Mouse (Mus musculus) Patski (cell line): ENCODE measurements around the gene Nrl. TPM values are rescaled to one million over a fixed set of nuclear protein-coding genes. Genes with fewer than 3 reads are reported as not detected.

Source experiments
- ATAC-seq: fragments of 100-300 bp; one replicate; pipeline ENCODE4 v1.8.0; 2021
- CTCF ChIA-PET: fragments of 350-600 bp; sonication (Branson Sonifier 250); formaldehyde crosslinking; loops from one replicate; lab custom pipeline; 2022; ENCODE audit warnings: inconsistent platforms; lab: Charles Lee
- POLR2A ChIA-PET: fragments of 350-600 bp; sonication (Branson Sonifier 250); formaldehyde crosslinking; loops from one replicate; lab custom pipeline; 2022; ENCODE audit warnings: antibody characterized with exemption, inconsistent platforms; lab: Charles Lee
- DNase-seq: peaks from one replicate; pipeline ENCODE4 v3.0.0-alpha.2; 2011; ENCODE audit warnings: low read depth, low spot score
- H3K27me3 ChIP-seq: fragments of 371-371 bp; one replicate; pipeline ENCODE4 v1.5.1; 2021
- CTCF ChIP-seq: fragments of 100-300 bp; IDR thresholded peaks from one replicate; pipeline ENCODE4 v1.5.1; 2021
- in situ Hi-C: fragments of 300-500 bp; cut with MboI; formaldehyde crosslinking; loops from 3 replicates; pipeline ENCODE4 v1.11.1; 2018; ENCODE audit warnings: low pct_unique_long_range_greater_than_20kb, mixed read lengths
- polyA plus RNA-seq: library from polyadenylated mRNA; unstranded; gene quantifications from one replicate; pipeline ENCODE4 v1.2.3, GENCODE M21; 2021

Nrl gene
- not detected for polyA plus RNA-seq

DNA sequence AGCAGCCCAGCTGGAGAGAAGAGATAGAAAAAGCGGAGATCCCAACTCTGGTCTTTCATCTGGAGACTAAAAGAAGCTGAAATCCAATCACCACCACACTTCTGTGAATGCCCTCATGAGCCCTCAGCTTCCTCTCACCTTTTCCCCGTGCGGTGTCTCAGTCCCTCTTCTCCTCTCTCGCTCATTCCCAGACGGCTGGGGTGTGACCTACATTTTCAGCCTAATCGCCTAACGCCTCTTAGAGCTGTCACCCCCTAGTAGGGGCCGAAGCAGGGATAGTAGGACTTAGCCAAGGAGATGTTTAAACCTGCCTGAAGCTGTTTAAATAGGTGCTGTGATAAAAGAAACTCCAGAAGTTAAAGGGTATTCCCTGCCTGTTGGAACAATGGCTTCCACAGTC lies at the start of gene Nrl:
TSS of gene Nrl (minus strand) at position 197 of the 400 bp plus-strand sequence.
- TF ChIP-seq CTCF, result no peak
- in situ Hi-C loops, result no loop called here
- DNase-seq (no peak), ATAC-seq (no peak)
- ChIA-PET CTCF (interaction anchor here (1.1 to 1.8 kb wide), 2 partner anchors 9 to 28 kb away, joined by 4 read pairs; no protein-coding TSS in a partner anchor), POLR2A (no interaction called here)
- H3K27me3 ChIP-seq, result peaks cover 48% of the 10 kb centered on the region

DNA sequence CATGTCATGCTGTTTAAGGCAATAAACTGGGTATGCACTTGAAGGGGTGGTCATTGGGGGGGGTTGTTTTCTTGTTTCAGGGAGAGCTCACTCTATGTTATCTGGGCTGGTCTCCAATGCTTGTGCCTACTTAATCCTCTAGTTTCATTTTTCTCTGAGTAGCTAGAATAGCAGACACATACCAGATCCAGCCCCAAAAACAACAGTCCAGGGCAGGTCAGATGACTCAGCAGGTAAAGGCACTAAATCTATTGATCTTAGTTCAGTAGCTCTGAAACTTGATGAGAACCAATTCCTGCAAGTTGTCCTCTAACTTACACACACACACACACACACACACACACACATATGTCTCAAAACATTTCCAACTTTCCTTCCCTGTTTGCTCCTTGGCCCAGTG lies 47.0 kb upstream of the Nrl start:
- in situ Hi-C loops, result no loop called here
- DNase-seq (no peak), ATAC-seq (no peak)
- ChIA-PET POLR2A (interaction anchor here (0.8 to 1.5 kb wide), 2 partner anchors 10 to 18 kb away, joined by 3 read pairs; no protein-coding TSS in a partner anchor), CTCF (interaction anchor here (0.8 kb wide), 1 partner anchor 14 kb away, joined by 3 read pairs; no protein-coding TSS in a partner anchor)
- no peak for TF ChIP-seq CTCF
- no peaks in the 10 kb centered on the region for H3K27me3 ChIP-seq

DNA sequence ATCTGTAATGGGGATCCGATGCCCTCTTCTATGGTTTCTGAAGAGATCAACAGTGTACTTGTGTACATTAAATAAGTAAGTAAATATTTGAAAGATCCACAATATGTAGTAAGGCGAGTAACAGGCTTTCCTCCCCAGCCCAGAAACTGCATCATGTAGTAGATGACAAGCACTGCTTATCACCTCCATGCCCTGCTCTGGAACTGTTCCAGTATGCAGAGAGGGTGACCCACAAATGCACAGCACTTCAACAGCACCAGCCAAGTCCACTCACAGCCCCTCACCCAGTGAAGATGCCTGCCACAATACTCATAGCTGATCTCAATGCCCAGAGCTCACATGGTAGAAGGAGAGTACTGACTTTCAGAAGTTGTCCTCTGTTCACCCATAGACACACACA lies 45.8 kb upstream of the Nrl start:
- DNase-seq, result no peak
- in situ Hi-C loops, result no loop called here

DNA sequence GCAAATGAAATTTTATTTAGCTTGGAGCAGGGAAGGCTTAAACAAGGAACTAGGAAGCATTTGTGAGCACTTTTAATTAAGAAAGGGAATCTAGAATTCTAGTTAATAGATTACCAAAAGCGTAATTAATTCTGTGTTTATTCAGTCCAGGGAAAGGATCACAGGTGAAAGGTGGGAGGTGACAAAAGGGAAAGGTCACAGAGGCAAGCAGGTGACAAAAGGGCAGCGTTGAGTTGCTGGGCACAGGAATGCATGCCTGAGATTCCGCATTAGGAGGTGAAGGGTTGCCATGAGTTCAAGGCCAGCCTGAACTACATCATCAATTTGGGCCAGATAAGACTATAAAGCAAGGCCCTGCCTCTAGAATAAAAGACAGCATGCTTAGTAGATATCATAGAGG lies 42.7 kb upstream of the Nrl start:
- no peaks in the 10 kb centered on the region for H3K27me3 ChIP-seq
- in situ Hi-C loops, result no loop called here
- no peak for TF ChIP-seq CTCF
- DNase-seq (no peak), ATAC-seq (no peak)
- ChIA-PET POLR2A (no interaction called here), CTCF (no interaction called here)

More for the DNA sequence above, 45.8 kb upstream of the Nrl start:
- no peak for ATAC-seq
- H3K27me3 ChIP-seq, result no peaks in the 10 kb centered on the region
- ChIA-PET POLR2A (no interaction called here), CTCF (no interaction called here)
- TF ChIP-seq CTCF, result no peak

DNA sequence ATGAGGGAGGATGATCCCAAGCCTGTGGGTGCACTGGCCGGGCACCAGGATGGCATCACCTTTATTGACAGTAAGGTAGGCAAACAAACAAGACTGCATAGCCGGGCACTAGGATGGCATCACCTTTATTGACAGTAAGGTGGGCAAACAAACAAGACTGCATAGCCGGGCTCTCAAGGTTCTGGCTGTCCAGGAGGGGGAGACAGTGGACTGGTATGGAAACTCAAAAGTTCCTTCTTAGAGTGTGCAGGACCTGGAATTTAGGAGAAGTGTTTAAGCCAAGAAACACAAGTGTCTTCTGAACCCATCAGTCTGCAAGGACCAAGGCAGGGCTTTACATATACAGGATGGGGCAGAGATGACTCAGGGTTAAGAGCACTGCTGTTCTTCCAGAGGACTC lies 41.0 kb upstream of the Nrl start:
- in situ Hi-C loops, result no loop called here
- POLR2A ChIA-PET, result no interaction called here
- CTCF ChIA-PET, result interaction anchor here (0.8 to 3.2 kb wide), 3 partner anchors 10 to 19 kb away, joined by 3 to 11 read pairs (median 3); partner anchors contain the start of genes Emc9 and Psme1
- H3K27me3 ChIP-seq, result no peaks in the 10 kb centered on the region
- no peak for DNase-seq
- ATAC-seq, result no peak
- no peak for TF ChIP-seq CTCF

DNA sequence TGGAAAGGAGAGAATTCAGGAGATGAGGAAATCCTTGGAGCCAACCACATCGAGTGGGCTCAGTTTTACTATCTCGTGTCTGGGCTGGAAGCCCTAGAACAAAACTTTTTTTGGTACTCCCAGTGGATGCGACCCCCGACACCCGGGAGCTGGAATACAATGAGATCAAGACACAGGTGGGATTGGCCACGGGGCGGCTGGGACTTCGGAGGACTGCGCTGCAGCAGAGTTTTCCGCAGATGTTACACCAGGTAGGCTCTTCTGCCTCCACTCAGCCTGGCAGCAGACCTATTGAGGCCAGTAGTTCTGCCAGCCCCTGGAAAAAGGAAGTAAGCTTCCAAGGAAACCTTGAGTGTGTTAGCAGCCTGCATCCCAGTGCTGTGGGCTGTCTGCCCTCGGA lies 38.5 kb upstream of the Nrl start:
- in situ Hi-C loops, result no loop called here
- H3K27me3 ChIP-seq, result no peaks in the 10 kb centered on the region
- TF ChIP-seq CTCF, result no peak
- CTCF ChIA-PET, result interaction anchor here (1.8 to 3.2 kb wide), 2 partner anchors 12 to 15 kb away, joined by 5 to 11 read pairs; partner anchors contain the start of gene Psme1
- POLR2A ChIA-PET, result interaction anchor here (1.8 kb wide), 1 partner anchor 46 kb away, joined by 3 read pairs; no protein-coding TSS in a partner anchor
- no peak for DNase-seq
- no peak for ATAC-seq

DNA sequence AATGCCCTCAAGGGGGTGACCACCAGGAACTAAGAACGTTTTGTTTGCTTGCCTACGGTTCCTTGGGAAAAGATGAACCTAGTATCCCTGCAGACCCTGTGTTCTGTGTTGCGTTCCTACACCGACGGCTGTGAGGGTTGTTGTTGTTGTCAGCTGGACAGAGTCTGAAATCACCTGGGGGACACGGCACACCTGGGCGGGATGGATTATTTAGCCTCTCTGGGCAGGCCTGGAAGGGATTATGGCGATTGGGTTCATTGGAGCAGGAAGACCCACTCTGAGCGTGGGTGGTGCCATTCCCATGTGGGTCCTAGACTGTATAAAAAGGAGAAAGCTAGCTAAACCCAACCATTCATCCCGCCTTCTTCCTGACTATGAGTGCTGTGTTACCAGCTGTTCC lies 37.1 kb upstream of the Nrl start:
- ChIA-PET CTCF (interaction anchor here (1.8 kb wide), 1 partner anchor 13 kb away, joined by 5 read pairs; no protein-coding TSS in a partner anchor), POLR2A (interaction anchor here (0.9 to 2.8 kb wide), 4 partner anchors 10 to 33 kb away, joined by 3 to 19 read pairs (median 6); partner anchors contain the start of gene Psme1)
- no peaks in the 10 kb centered on the region for H3K27me3 ChIP-seq
- no peak for TF ChIP-seq CTCF
- in situ Hi-C loops, result no loop called here
- DNase-seq, result no peak
- no peak for ATAC-seq

DNA sequence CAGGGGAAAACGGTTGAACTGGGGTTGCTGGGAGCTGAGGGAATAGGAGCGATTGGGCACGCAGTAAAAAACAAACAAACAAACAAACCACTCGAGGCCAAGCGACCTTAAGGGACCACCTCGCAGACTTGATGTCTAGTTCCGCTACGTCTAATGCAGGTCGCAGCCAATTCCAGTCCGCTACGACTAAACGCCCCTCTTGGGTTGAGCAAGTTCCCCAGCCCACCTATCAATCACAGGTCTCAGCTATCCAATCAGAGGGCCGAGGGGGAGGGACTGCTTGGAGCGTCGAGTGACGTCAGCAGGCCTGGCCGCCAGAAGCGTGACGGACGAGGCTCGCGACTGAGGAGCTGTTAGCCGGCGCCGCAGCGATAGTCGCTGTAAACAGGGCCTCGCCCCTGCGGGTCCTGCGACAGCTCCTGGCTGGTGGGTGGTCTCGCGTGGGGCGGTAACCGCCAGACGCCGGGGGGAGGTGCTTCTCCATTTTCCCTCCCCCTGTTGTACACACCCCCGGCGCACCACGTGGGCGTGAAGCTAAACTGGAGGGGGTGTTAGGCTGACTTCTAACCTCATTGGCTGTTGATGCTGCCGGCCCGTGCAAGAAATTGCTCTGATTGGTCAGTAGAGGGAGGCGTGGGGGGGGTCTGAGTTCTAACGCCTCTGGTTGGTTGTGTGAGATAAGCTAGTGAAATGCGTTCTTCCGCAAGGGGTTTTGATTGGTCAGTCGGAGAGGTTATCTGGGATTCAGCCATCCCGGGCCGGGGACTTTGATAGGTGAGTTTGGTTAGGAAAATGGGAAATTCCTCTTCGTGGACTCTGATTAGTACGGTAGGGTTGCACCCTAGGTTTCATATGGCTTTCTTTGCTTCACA lies 35.7 kb upstream of the Nrl start, which contains the start of gene A730061H03Rik:
TSS of gene A730061H03Rik (minus strand) at position 205 of the 872 bp plus-strand sequence.
- POLR2A ChIA-PET, result interaction anchor here (0.6 to 2.8 kb wide), 7 partner anchors 16 to 63 kb away, joined by 3 to 19 read pairs (median 4); partner anchors contain the start of genes Psme1, Psme2 and Rnf31
- no peak for TF ChIP-seq CTCF

DNA sequence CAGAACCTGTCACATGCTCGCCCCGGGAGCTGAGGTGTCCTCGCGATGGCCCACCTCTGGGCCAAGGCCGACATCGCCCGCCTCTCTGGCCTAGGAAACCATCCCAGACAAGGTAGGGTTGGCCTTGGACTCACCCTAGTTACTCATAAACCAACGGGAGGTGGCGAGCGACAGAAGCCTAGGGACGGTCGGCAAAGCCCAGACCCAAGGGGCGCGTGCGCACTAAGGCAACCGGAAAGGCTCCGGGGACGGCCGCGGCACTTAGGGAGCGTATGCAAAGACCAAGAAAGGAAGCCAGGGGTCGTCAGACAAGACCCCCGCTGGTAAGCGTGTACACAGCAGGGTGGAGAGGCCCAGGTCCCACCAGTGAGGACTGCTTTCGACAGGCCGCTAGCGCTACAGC lies 35.0 kb upstream of the Nrl start, which contains the start of gene Dcaf11:
TSS of gene Dcaf11 (plus strand) at position 208 of the 403 bp plus-strand sequence.
- no peak for TF ChIP-seq CTCF
- ChIA-PET CTCF (interaction anchor here (1.5 kb wide), 1 partner anchor 18 kb away, joined by 3 read pairs; no protein-coding TSS in a partner anchor), POLR2A (interaction anchor here (0.5 to 2.8 kb wide), 8 partner anchors 15 to 986 kb away, joined by 3 to 19 read pairs (median 4); partner anchors contain the start of genes Psme1, Psme2 and Rnf31)
- DNase-seq (peak; percentile 83), ATAC-seq (peak; percentile 68)
- no peaks in the 10 kb centered on the region for H3K27me3 ChIP-seq
- in situ Hi-C loops, result loop anchor here (10.0 kb wide), 1 partner anchor 65 kb away; the partner anchor contains the start of gene Carmil3

More for the DNA sequence above, 35.7 kb upstream of the Nrl start, which contains the start of gene A730061H03Rik:
- H3K27me3 ChIP-seq, result no peaks in the 10 kb centered on the region
- CTCF ChIA-PET, result interaction anchor here (1.5 kb wide), 1 partner anchor 18 kb away, joined by 3 read pairs; no protein-coding TSS in a partner anchor
- in situ Hi-C loops, result no loop called here
- ATAC-seq (peak; percentile 86), DNase-seq (peak; percentile 94)

DNA sequence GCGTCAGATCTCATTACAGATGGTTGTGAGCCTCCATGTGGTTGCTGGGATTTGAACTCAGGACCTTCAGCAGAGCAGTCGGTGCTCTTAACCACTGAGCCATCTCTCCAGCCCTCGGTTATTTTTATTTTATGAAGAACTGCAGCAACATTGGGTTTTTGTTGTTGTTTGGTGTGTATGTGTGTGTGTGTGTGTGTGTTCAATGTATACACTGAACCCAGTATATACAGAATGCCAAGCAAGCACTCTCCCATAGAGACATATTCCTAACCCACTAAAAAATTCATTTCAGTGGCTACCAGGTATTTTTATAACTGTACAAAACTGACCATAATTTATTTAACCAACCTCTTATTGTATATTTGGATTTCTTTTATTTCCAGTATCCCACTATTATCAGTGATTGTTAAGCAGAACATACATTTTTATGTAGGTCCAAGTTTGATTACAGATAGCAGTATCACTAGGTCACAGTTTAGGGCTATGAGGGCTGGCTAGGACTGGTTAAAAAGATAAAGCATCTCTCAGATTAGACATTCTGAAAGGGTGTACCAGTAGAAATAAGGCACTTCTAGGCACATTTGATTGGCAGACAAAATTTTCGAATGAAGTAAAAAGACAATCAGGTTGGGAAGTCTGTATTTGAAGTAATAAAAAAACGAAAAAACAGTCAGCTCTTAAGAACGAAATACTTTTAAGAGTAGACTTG lies 34.1 kb upstream of the Nrl start:
- ChIA-PET POLR2A (interaction anchor here (0.5 to 1.9 kb wide), 3 partner anchors 44 to 985 kb away, joined by 3 to 5 read pairs (median 3); no protein-coding TSS in a partner anchor), CTCF (interaction anchor here (0.8 to 1.1 kb wide), 2 partner anchors 62 to 80 kb away, joined by 3 to 4 read pairs; partner anchors contain the start of gene Dhrs4)
- no peak for ATAC-seq
- H3K27me3 ChIP-seq, result no peaks in the 10 kb centered on the region
- in situ Hi-C loops, result loop anchor here (10.0 kb wide), 1 partner anchor 64 kb away; the partner anchor contains the start of gene Carmil3
- DNase-seq, result no peak
- no peak for TF ChIP-seq CTCF
